Mouse (Mus musculus): Measurements from ENCODE around the gene Zfp335.
A peak's percentile ranks its signal among the peaks of the same experiment; 100 is the strongest.
"Not testable (repeated sequence)": the region's sequence is repeated elsewhere in the genome, so short reads cannot be mapped to it uniquely, and the experiment has no call there.

The Zfp335 gene

DNA sequence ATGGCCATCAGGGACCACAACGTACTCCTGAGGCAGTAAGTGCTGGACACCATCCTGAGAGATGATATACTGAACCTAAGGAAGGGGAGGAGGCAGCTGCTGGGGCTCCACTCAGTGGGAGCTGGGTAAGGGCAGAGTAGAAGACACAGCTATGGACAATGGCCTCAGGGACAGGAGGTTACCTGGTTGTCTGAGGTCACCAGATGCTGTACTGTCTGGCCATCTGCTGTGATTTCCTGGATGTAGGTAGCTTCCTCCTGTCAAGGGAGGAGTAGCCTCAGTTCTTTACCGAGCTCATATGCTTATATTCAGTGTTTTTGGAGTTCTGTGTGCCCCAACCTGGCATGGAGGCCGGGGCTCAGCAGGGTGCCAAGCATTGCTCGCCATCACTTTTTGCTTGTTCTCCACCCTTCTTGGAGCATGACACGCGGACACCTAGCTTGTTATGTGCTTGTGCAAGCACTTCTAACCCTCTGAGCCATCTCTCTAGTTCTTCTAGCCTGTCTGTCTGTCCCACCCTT is 18.8 kb downstream of the Zfp335 start:
- DNase-seq (ENCODE audit: low spot score): no peak

DNA sequence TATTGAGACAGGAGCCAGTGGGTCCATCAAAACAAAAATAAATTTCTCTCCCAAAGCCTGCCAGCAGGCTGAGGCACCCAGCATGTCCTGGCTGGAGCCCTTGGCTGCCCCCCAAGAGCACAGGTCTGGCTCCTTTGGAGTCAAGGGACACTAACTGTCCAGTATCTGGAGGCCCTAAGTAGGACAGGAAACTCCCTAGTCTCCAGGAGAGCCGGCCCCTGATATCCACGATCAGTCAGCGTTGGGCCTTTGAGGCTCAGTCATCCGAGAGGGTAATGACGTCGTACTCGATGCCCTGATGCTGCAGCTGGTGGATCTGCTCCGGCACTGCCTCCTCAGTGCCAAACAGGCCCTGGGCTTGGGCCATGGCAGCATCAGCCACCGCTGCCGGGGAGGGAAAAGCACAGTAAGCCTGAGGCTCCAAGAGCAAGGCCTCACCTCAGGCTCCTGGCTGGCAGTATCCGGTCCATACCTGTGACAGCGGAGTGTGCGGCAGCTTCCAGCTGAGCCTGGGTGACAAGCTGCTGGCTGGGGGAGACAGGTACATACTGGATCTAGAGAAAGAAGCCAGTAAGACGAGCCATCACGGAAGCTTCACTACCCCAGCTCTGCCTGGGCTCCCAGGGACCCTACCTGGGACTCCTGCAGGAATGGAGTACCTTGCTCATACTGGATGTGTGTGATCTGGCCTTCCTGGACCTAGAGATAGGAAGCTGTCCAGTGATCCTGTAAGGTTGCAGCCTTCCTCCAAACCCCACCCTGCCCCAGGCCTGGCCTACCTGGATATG is 19.5 kb downstream of the Zfp335 start:
- DNase-seq (ENCODE audit: low spot score): no peak

DNA sequence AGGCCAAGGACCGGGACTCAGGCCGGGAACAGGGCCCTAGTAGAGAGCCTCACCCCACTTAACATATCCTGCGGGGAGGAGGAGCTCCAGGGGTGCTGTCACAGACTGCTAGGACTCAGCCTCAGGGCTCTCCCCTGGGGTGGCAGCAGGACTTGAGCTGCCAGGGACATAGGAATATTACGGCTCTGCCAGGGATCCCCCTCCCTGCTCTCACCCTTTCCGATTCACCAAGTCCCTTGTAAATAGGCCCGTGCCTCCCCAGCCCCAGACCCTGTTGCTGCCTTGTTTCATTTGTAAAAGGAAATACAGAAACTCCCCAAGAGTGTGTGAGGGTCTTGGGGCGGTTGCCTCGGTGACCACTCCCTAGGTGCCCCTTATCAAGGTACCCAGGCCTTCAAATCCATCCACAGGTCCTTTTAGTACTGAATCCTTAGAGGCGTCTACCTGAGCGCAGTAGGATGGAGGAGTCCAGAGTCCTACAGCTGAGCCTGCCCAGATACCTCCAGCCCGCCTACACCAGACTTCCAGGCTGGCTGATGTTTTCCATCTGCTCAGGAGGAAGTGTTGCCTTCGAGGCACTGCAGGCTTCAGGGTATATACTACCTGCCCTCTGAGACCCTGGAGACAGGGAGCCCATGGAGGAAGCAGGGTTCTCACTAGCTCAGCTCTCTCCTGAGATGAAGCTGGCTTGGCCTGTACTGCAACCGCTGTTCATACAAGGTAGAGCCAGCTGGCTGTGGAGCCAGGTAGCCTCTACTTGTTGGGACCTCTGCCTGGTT is 20.3 kb downstream of the Zfp335 start:
- no peak for DNase-seq (ENCODE audit: low spot score)

DNA sequence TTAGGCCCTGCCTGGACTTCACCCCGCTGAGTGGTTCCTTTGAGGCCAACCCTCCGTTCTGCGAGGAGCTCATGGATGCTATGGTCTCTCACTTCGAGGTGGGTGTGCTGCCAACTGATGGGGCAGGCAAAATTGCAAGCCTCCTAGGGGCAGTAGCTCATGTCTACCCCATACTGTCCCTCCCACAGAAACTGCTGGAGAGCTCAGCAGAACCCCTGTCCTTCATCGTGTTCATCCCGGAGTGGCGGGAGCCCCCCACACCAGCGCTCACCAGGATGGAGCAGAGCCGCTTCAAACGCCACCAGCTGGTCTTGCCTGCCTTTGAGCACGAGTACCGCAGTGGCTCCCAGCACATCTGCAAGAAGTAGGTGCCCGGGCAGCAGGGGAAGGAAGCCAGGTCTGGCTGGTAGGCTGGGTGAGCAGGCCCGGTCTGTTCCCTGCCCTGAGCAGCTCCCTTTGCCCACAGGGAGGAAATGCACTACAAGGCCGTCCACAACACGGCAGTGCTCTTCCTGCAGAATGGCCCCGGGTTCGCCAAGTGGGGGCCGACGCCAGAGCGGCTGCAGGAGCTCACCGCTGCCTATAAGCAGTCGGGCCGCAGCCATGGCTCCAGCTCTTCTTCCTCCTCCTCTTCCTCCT is 21.0 kb downstream of the Zfp335 start:
- no peak for DNase-seq (ENCODE audit: low spot score)

GRCm38 (mm10) chr2:164889960-164890359 is 21.6 kb downstream of the Zfp335 start:
- no peak for DNase-seq (ENCODE audit: low spot score)

DNA sequence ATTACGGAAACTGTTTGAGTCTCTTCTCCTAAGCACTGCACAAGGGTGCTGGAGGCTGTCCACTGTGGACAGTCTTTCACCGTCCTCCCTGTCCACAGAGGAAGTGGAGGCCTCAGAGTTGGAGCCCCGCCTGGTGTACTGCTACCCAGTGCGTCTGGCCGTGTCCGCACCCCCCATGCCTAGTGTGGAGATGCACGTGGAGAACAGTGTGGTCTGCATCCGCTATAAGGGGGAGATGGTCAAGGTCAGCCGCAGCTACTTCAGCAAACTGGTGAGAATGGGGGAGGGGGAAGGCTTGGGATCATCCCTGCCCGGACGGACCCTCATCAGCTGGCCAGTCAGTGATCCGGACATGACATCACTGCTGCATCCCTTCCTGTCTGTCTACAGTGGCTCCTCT is 22.6 kb downstream of the Zfp335 start:
- no peak for DNase-seq (ENCODE audit: low spot score)

DNA sequence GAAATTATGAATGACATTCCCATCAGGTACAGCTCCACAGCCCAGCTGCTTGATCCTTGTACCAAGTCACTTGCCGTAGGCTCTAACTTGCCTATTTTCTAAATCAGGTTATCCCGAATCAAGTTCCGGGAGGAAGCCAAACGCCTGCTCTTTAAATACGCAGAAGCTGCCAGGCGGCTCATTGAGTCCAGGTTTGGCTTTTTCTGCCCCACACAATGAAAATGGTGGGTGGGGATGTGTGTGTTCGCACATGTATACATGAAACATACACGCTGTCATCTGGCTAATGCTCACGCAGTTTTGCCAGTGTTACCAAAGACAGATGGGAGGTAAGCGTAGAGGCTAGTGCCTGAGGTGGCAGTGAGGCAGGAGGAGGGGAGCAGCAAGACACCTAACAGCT is 24.9 kb downstream of the Zfp335 start:
- no peak for DNase-seq (ENCODE audit: low spot score)

DNA sequence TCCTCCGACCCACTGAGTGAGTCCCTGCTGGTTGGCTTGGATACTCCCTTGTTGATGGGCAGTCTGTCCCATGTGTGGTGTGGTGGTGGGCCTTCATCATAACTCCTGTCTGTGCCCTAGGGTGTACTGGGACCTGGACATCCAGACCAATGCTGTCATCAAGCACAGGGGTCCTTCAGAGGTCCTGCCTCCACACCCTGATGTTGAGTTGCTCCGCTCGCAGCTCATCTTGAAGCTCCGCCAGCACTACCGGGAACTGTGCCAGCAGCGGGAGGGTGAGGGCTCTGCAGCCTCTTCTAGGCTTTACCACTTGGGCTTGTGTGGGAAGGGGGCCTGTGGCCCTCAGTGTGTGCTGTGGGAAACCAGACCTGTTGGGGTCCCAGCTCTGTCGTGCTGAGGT is 25.8 kb downstream of the Zfp335 start:
- DNase-seq (ENCODE audit: low spot score): peak; percentile 69

DNA sequence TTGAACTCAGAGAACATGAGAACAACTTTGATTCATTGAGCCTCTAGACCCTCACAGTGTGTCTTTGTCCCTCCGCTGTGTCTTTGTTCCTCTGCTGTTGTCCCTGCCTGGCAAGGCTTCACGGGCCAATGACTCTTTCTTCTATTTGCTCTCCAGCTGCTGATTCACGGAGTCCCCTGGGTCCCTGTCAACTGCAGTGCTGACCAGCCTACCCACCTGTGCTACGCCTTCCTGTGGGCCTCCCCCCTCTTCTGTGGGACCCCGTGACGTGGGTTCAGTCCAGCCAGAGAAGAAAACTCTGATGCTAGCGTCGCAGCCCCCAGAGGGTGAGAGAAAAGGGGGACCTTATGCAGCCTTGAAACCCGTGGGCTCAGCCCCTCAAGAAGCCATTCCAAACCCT is 28.9 kb downstream of the Zfp335 start:
- no peak for DNase-seq (ENCODE audit: low spot score)

GRCm38 (mm10) chr2:164879568-164880277 is 31.8 kb downstream of the Zfp335 start:
- DNase-seq (ENCODE audit: low spot score): peak; percentile 85

DNA sequence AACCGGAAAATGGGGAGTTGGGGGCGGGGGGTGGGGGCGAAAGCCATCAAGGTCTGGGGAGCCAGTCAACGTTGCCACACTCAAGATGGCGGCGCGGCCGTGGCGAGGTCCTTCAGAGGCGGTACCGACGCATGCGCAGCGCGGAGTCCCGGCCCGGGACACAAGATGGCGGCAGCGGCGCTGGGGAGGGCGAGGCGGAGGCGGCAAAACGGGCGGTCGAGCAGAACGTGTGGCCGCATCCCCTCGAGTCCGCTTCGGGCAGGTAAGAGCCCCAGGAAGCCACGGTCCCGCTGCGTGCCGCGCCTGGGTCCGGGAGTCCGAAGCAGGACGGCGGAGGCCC is 32.4 kb downstream of the Zfp335 start, which contains the start of gene Pcif1:
Pcif1 (plus strand) TSS at position 77 of the 340 bp plus-strand sequence.
- peak; percentile 98 for DNase-seq (ENCODE audit: low spot score)

DNA sequence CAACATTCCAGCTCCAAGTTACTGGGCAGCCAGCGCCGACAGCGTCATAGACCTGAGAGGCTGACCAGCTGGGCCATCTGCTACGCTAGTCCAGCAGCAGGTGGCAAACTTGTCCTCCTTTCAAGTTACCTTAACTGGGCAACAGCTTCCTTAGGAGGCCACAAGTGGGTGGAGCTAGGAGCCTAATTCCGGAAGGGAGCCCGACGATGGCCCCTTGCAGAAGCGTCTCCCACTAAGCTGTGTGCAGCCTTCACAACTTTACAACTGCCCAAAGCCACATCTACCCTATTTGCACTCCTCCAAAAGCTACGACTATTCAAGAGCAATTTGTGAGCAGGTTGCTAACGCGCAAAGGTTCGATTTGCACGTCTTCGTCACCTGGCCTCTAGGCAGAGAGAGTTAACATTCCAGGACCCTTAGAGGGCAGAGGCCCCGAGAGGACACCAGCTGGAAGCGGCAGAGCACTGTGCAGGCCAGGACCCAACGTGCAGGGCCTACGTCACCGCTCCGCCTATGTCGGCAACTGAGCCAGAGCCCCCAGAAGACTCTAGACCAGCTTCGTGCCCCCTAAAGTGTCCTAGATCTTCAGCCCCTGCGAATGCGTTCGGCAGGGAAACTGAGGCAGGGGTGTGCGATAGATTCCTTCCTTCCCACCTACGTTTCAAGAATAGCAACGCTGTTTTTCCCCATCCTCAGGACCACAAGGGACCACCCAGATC is 32.9 kb downstream of the Zfp335 start:
- no peak for DNase-seq (ENCODE audit: low spot score)

- not testable (repeated sequence) for DNase-seq (ENCODE audit: low spot score)
These were observed 34.0 kb downstream of the Zfp335 start for GRCm38 (mm10) chr2:164877376-164878215.

- not testable (repeated sequence) for DNase-seq (ENCODE audit: low spot score)
These were observed 35.9 kb downstream of the Zfp335 start for GRCm38 (mm10) chr2:164875648-164876047.

DNA sequence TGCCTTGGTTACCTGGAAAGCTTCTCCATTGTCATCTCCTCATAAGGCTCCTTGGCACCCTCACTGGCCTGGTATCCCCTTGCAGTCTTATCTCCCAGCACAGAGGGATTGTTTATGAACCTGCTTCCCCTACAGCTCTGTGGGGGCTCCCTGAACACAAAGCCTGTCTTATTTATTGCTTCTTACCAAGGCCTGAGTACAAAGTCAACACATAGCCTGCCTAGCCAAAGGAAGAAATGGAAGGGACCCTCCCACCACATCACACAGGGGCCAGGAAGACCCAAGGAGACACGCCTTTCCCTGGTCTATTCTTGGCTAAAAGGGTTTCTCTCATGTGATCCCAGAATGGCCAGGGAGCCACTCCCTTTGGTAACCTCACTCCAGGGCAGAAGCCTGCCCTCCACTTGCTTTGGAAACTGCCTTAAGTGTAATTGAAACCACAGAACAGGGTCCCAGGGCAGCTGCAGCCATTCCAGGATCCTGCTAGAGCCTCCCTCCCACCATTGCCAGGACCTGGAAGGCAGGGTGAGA is 37.3 kb downstream of the Zfp335 start:
- DNase-seq (ENCODE audit: low spot score): no peak

- no peak for DNase-seq (ENCODE audit: low spot score)
These were observed 37.9 kb downstream of the Zfp335 start for GRCm38 (mm10) chr2:164873621-164874020.

DNA sequence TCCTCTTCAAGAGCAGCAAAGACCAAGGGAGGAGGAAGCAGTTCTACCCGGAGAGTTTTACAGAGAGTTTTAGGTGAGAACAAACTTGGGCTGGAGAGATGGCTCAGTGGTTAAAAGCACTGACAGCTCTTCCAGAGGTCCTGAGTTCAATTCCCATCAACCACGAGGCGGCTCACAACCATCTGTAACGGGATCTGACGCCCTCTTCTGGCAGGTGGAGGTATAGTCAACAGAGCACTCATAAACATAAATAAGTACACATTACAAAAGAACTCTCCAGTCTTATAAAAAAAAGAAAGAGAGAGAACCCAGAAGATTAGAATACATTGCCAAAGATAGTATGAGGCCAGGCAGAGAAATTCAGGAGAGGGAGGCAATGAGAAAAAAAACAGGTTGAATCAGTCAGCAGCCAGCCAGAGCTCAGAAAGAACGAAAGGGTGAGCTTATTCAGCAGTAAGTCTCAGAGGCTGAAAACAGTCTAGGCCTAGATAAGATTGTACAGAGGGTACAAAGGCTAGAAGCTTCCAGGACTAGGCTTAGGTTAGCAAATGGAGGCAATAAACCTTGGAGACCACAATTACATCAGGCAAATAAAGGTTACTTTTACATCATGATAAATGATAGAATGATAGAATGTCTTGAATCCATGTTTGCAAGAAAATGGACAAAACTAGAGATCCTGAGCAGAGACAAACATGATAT is 39.8 kb downstream of the Zfp335 start:
- no peak for DNase-seq (ENCODE audit: low spot score)

DNA sequence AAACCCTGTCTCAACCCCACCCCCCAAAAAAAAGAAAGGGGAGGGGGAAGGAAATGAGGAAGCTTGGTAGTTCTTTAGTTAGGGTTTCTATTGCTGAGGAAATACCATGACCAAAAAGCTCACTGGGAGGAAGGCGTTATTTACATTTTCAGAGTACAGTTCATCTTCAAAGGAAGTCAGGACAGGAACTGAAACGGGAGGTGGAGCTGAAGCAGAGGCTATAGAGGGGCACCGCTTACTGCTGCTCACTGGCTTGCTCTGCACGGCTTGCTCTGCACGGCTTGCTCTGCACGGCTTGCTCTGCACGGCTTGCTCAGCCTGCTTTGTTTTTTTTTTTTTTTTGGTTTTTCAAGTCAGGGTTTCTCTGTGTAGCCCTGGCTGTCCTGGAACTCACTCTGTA is 43.1 kb downstream of the Zfp335 start:
- no peak for DNase-seq (ENCODE audit: low spot score)

DNA sequence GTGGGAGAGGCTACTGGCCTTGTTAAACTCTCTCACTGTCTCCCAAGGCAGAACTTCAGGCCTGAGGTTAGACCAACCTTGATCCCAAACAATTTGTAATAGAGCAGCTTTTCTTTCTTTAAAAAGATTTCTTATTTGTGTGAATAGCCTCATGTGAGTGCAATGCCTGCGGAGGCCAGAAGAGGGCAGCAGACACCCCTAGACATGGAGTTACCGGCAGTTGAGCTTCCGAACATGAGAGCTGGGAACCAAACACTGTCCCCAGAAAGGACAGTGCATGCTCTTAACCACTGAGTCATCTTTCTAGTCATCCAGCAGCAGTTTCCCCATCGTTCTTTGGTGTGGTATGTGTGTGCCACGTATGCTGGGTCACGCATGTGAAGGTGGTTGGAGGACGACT is 44.0 kb downstream of the Zfp335 start:
- DNase-seq (ENCODE audit: low spot score): no peak
